Mouse (Mus musculus) cerebellum, adult 18-20 months (tissue): ENCODE measurements around the gene Utp14a.
A peak's percentile ranks its signal among the peaks of the same experiment; 100 is the strongest.

Experiments
- DNase-seq, 2 experiments: peaks; one replicate each; pipeline ENCODE4 v3.0.0; 2021

Gene Utp14a

DNA sequence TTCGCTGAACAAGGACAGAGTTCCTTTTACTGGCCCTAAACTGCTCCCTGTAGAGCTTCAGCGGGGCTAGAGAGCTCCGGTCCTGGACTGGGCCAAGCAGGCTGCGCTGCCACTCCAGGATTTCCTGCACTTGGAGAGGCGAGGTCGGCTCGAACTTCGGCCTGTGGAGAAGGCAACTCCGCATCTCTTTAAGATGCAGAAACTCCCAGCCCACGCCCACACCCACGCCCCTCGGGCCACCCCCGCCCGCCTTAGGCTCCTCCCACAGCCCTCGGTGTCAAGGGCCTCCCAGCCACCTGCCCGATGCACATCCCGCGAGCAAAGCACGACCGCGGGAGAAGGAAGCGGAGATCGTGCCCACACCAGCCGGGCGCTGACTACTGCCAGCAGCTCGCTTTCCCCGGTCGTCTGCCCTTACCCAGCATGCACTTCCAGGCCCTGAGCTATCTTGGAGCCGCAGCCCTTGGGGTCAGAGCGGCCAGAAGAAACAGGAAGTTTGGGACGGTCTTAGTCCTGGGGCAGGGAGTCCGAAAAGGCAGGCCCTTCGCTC is 57.9 kb downstream of the Utp14a start:
- DNase-seq, result peak; percentile 77 to 81

- DNase-seq, result no peak
These were observed 60.8 kb downstream of the Utp14a start for GRCm38 (mm10) chrX:48317444-48317843.

DNA sequence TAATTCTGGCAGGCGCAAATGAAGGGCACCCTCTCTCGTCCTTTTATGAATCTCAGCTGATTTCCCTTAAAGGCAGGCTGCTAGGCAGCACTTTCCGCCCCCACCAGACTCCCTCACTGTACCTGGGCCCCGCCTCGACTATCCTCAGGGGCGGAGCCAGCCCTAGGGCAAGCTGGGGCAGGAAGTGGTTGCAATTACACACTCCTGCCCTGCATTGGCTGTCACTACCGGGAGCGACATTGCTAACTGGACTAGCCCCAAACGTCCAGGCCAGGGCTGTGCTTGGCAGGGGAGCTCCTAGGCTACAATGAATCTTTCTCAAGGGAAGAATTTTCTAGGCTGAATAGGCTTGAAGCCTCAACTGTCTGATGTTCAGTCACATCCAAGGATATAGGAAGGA is 61.5 kb downstream of the Utp14a start:
- DNase-seq, result no peak
